Mouse (Mus musculus): ENCODE measurements around the gene Dkk3.
A peak's percentile ranks its signal among the peaks of the same experiment; 100 is the strongest.

Dkk3 gene

GRCm38 (mm10) chr7:112130660-112131059, 28.2 kb downstream of the Dkk3 start:
- DNase-seq (ENCODE audit: low read depth, low spot score) = no peak

- no peak for DNase-seq (ENCODE audit: low read depth, low spot score)
Observed at GRCm38 (mm10) chr7:112129851-112130250, 29.0 kb downstream of the Dkk3 start.

GRCm38 (mm10) chr7:112128810-112129209, 30.0 kb downstream of the Dkk3 start:
- no peak for DNase-seq (ENCODE audit: low read depth, low spot score)

- no peak for DNase-seq (ENCODE audit: low read depth, low spot score)
Observed at GRCm38 (mm10) chr7:112127954-112128353, 30.9 kb downstream of the Dkk3 start.

- no peak for DNase-seq (ENCODE audit: low read depth, low spot score)
Observed at GRCm38 (mm10) chr7:112127085-112127637, 31.7 kb downstream of the Dkk3 start.

GRCm38 (mm10) chr7:112125625-112126260, 33.1 kb downstream of the Dkk3 start:
- DNase-seq (ENCODE audit: low read depth, low spot score) = no peak

GRCm38 (mm10) chr7:112123612-112124011, 35.2 kb downstream of the Dkk3 start:
- no peak for DNase-seq (ENCODE audit: low read depth, low spot score)

- DNase-seq (ENCODE audit: low read depth, low spot score) = no peak
Observed at GRCm38 (mm10) chr7:112121866-112122500, 36.9 kb downstream of the Dkk3 start.

GRCm38 (mm10) chr7:112120861-112121810, 37.7 kb downstream of the Dkk3 start:
- DNase-seq (ENCODE audit: low read depth, low spot score) = no peak

DNA sequence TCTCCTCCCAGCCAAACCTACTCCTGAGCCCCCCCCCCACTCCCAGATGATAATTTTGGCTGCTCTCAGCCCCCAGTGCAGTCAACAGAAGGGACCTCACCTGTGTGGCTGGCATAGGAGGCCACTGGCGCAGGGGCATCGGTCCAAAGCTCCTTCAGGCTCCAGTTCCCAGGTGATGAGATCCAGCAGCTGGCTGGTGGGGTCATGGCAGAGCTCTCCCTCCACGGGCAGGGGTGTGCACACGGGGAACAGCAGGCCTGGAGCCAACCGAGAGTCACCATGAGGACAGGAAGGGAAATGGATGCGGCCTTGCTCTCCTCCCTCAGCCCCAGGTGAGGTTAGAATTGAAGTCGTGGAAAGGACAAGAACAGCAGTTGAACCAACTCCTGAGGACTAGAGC, 39.6 kb downstream of the Dkk3 start:
- DNase-seq (ENCODE audit: low read depth, low spot score) = no peak

DNA sequence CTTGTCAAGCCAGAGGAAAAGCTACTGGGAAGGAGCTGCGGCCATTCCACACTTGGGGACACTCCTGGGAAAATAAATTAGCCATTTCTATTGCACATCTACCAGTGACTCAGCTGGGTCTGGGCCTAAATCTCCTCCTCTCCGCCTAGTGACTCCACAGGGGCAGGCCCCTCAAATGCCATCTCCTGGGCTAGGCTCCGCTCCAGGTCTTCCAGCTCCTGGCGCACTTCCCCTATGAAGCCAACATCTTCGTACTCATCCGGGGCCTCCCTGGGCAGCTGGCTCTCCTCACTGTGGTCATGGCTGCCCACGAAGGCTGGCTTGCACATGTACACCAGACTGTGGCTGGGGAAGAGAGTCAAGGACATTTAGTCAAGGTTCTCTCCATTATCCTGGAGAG, 40.8 kb downstream of the Dkk3 start:
- DNase-seq (ENCODE audit: low read depth, low spot score) = no peak

DNA sequence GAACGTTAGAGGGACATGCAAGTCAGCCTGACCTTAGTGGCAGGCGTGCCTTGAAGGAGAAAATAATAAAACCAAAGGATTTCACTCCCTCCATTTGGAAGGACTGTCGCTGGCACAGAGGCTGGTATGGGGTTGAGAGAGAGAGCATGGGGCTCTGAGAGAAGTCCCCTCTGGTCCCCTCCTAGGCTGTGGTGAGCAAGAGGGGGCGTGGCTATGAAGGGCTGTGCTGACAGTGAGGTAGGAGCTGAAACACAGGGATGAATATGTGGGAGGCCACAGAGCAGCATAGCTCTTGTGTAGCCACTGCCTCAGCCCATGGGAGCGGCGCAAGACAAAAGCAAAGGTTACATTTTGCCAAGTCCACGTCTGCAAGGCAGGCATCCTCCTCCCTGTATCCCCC, 41.4 kb downstream of the Dkk3 start:
- no peak for DNase-seq (ENCODE audit: low read depth, low spot score)

DNA sequence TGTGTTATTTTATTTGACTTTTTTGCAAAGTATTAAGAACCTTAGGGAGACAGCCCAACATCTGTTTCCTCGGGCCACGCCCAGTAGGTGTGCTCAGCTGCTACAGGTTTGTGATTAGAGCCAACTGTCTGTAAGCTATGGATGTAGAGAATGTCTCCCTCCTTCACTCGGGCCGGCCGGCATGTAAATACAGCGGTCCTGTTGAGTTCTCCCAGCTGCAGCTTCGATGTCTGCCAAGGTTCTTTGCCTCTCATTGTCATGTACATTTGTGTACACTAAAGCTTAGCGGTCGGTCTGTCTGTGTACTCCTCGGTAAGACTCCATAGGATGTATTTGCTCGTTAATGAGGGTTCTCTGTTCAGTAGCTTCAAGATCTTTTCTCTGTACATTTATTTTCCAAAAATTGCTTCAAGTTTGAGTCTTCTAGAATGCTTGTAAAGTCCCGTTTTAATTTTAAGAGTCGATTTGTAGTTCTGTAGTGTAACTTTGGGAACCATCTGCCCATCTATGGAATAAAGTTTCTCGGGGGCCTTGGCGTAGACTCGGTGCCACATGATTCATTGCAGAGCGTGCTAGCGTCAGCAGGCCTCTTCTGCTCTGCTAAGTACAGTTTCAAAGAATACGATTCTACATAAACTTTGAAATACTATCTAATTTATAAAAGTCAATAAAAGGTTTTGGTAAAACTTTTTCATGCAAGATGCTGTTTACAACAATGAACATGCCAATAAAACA, 48.1 kb downstream of the Dkk3 start:
- no peak for DNase-seq (ENCODE audit: low read depth, low spot score)

GRCm38 (mm10) chr7:112108757-112109156, 50.1 kb downstream of the Dkk3 start:
- no peak for DNase-seq (ENCODE audit: low read depth, low spot score)

DNA sequence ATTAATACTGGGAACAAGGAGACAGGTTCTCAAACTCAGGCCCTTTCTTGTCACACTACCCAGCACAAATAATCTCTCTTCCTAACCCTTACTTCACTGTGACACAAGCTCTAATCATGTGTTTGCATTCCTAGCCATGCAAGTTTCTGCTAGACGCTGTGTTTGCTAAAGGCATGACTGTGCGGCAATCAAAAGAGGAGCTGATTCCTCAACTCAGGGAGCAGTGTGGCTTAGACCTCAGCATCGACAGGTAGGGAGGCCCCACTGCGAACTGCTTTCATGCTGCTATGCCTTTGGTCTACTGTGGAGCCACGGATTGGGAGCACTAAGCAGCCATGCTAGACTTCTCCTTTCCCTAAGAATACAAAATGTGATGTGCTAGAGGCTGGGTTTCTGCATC, 55.0 kb downstream of the Dkk3 start:
- DNase-seq (ENCODE audit: low read depth, low spot score) = no peak

DNA sequence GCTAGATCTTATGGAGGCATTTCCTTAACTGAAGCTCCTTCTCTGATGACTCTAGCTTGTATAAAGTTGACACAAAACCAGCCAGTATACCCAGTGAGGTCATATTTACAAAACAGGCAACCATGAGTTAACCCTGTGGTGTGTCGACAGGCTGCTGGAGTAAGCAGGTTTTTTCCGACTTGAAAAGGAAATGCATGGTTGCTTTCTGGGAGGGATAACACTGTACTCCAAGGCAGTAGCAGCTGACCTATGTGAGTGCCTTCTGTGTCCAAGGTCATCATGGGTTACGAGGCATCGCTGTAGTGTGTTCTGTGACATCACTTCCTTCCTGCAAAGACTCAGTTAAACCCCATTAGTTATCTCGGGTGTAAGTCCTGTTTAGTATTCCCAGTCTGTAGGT, 55.9 kb downstream of the Dkk3 start:
- DNase-seq (ENCODE audit: low read depth, low spot score) = no peak

GRCm38 (mm10) chr7:112100887-112101286, 58.0 kb downstream of the Dkk3 start:
- no peak for DNase-seq (ENCODE audit: low read depth, low spot score)

DNA sequence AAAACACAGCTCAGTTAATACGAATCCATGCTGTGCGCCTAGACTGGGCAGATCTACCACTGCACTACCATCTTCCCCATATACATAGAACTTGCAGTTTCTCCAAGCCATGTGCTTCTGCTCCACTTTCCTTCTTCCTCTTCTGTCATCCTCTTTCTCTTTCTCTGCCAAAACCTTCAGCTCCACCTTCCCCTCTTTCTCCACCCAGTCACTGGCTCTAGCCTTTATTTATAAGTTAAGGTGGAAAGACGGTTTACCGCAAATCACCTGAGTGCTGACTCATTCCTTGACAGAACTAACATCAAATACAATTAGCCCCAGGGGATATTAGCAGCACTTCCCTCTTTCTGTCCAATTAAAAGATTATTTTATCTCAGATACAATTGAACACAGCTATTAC, 63.9 kb downstream of the Dkk3 start:
- DNase-seq (ENCODE audit: low read depth, low spot score) = peak; percentile 10

DNA sequence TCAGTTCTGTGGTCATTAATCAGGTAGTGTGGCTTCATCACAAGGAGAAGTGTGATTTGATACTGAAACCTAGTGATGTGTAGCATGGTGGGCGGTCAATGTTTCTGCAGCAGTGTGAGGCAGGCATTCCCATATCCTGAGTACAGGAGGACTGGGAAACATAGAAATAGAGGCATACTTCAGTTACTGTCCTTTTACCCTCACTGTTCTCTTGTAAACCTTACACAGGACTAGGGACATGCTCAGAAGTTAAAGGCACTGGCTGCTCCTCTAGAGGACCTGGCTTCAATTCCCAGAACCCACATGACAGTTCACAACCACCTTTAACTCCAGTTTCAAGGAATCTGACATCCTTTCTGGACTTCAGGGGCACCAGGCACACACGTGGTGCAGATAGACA, 72.7 kb downstream of the Dkk3 start:
- DNase-seq (ENCODE audit: low read depth, low spot score) = no peak

DNA sequence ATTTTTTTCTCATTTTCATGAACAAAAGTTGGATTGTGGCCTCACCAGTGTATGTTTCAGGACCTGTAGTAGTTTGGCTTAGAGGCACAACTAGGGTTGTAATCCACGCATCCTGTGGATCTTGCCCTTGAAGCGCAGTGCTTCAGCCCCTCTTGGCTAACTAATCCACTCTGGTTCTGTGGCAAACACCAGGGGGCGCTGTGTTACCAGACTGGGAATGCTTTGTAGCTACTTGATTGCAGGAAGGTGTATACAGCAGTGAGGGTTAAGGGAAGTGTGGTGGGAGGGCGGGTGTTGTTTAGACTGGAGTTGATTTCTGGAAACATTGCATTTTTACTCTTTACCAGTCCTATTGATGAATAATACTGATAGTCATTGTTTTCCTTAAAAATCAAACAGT, 73.8 kb downstream of the Dkk3 start:
- peak; percentile 72 for DNase-seq (ENCODE audit: low read depth, low spot score)

- no peak for DNase-seq (ENCODE audit: low read depth, low spot score)
Observed at GRCm38 (mm10) chr7:112084222-112084621, 74.6 kb downstream of the Dkk3 start.

- DNase-seq (ENCODE audit: low read depth, low spot score) = no peak
Observed at GRCm38 (mm10) chr7:112082636-112083035, 76.2 kb downstream of the Dkk3 start.
